Mouse (Mus musculus): ENCODE data around the gene Rhob. TPM values are rescaled to one million over a fixed set of nuclear protein-coding genes. Genes with fewer than 3 reads are reported as not detected.

The Rhob gene
- polyA plus RNA-seq, 1 experiment = 242 TPM

DNA sequence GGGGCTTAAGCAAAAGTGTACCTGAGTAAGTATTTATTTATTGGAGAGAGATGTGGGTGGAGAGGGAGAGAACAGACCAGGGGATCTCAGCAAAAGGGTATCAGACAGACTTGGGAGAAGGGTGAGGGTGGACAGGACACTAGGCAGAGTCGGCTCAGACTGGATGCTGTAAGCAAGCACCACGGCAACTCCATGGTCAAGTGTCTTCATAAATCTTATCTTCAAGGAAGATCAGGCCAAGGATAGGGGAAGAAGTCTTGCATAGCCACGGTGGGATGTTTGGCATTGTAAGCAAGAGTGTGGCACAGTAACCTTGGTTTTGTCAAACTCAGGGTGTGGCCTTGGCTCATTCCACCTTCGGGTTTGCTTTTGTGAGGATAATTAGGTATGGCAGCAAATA, 27.8 kb downstream of the Rhob start:
- WGBS = 42% methylated on average over 4 of the region's 4 CpGs
- TF ChIP-seq POLR2A (IDR thresholded peaks at IDR 0.05; ENCODE audit: low read depth, low read length) (no peak), CTCF (IDR thresholded peaks at IDR 0.05; ENCODE audit: extremely low read depth, insufficient read length, insufficient replicate concordance, low read depth, low read length) (no peak)
- no peaks in the 10 kb centered on the region for H3K27me3 ChIP-seq (ENCODE audit: control insufficient read depth, insufficient read depth, low read length)

DNA sequence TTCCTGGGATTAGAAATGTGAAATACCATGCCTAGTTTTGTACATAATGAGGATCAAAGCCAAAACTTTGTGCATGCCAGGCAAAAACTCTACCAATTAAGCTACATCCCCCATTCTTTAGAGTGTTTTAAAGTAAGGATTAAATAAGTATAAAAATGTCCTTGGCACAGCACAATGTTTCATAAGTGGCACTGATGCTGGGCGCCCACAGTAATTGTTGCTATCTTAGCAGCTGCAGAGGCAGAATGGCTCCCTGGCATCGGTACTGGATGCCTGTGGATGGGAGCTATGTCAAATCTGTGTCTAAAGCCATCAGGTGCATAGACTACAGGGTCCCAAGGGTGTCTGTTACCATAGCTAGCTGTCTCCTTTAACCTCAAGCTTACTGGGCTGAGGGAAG, 28.8 kb downstream of the Rhob start:
- Histone ChIP-seq H3K4me1 (ENCODE audit: control insufficient read depth, insufficient read depth, insufficient read length, low read length) (no peaks in the 10 kb centered on the region), H3K36me3 (ENCODE audit: control insufficient read depth, insufficient read depth, low read length) (no peaks in the 10 kb centered on the region), H3K4me3 (ENCODE audit: low read depth, low read length) (no peak overlapping the region), H3K27me3 (ENCODE audit: control insufficient read depth, insufficient read depth, low read length) (no peaks in the 10 kb centered on the region), H3K27ac (ENCODE audit: insufficient read depth, low read depth, low read length) (no peak overlapping the region)
- no peak for TF ChIP-seq CTCF (IDR thresholded peaks at IDR 0.05; ENCODE audit: extremely low read depth, insufficient read length, insufficient replicate concordance, low read depth, low read length)
- 91% methylated on average over 2 of the region's 2 CpGs for WGBS

More for the DNA sequence above, 27.8 kb downstream of the Rhob start:
- no peak overlapping the region for H3K4me3 ChIP-seq (ENCODE audit: low read depth, low read length)
- no peak overlapping the region for H3K27ac ChIP-seq (ENCODE audit: insufficient read depth, low read depth, low read length)
- H3K36me3 ChIP-seq (ENCODE audit: control insufficient read depth, insufficient read depth, low read length) = no peaks in the 10 kb centered on the region
- H3K4me1 ChIP-seq (ENCODE audit: control insufficient read depth, insufficient read depth, insufficient read length, low read length) = no peaks in the 10 kb centered on the region

DNA sequence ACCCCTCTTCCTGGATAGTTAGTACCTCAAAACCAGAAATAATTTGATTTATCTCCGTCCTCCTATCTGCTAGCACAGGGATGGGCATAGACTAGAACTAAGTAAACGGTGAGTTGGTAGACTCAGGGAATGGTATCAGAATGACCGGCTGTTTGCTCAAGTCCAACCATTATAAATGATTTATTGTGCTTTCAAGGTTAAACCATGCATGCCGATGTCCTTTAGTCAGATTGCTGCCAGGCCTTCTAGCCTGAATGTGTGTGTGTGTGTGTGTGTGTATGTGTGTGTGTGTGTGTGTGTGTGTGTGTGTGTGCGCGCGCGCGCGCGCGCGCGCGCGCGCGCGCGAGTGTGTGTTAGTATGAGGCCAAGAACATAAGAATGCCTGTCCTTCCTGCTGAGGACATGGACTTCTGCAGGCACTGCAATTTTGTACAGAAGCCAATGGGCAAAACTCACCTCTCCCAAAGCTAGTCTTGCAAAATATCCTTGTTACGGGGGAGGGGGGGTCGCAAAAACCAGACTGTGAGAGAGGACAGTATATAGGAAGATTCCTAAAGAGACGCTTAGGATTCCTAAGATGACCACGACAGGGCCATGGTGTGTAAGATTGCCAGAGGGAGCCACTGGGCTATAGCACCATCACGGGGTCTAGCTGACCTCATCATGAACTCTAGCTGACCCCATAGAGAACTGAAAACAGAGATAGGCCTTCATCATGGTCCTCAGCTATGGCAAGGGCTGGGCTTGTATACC, 29.9 kb downstream of the Rhob start:
- Histone ChIP-seq H3K27me3 (ENCODE audit: control insufficient read depth, insufficient read depth, low read length) (no peaks in the 10 kb centered on the region), H3K36me3 (ENCODE audit: control insufficient read depth, insufficient read depth, low read length) (no peaks in the 10 kb centered on the region), H3K4me3 (ENCODE audit: low read depth, low read length) (no peak overlapping the region), H3K4me1 (ENCODE audit: control insufficient read depth, insufficient read depth, insufficient read length, low read length) (no peaks in the 10 kb centered on the region), H3K27ac (ENCODE audit: insufficient read depth, low read depth, low read length) (no peak overlapping the region)
- WGBS = 60% methylated on average over 25 of the region's 25 CpGs
- TF ChIP-seq CTCF (IDR thresholded peaks at IDR 0.05; ENCODE audit: extremely low read depth, insufficient read length, insufficient replicate concordance, low read depth, low read length) = no peak
- TF ChIP-seq POLR2A (IDR thresholded peaks at IDR 0.05; ENCODE audit: low read depth, low read length) = no peak

DNA sequence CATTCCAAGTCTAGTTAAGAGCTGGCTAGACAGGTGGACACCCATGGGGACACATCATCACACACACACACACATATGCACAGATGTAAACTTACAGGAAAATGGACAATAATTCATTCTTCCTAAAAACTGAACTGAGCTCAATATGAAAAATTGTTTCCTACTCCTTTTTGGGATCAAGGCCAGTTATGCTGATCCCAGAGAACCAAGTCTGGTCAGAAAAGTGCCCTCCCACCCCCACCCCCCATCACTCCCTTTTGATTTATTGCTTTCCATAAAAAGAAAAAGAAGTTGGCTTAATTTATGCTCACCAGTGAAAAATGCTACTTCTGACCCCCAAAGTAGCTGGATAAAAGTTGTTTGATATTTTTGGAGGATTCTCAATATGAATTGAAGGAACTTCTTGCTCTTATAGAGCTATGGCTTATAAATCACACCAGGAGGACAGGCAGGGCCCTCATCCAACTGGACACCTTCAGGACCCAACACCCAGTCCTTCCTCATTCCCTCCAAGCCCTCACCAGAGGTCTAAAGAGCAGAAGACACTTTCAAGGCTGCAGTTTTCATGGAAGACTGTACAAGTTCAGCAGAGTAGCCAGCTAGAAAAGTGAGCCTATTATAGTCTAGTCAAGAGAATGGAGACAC, 31.5 kb downstream of the Rhob start:
- TF ChIP-seq POLR2A (IDR thresholded peaks at IDR 0.05; ENCODE audit: low read depth, low read length) (no peak), CTCF (IDR thresholded peaks at IDR 0.05; ENCODE audit: extremely low read depth, insufficient read length, insufficient replicate concordance, low read depth, low read length) (no peak)
- no peaks in the 10 kb centered on the region for H3K36me3 ChIP-seq (ENCODE audit: control insufficient read depth, insufficient read depth, low read length)
- no peak overlapping the region for H3K4me3 ChIP-seq (ENCODE audit: low read depth, low read length)
- no peaks in the 10 kb centered on the region for H3K27me3 ChIP-seq (ENCODE audit: control insufficient read depth, insufficient read depth, low read length)
- no peaks in the 10 kb centered on the region for H3K4me1 ChIP-seq (ENCODE audit: control insufficient read depth, insufficient read depth, insufficient read length, low read length)
- no peak overlapping the region for H3K27ac ChIP-seq (ENCODE audit: insufficient read depth, low read depth, low read length)

DNA sequence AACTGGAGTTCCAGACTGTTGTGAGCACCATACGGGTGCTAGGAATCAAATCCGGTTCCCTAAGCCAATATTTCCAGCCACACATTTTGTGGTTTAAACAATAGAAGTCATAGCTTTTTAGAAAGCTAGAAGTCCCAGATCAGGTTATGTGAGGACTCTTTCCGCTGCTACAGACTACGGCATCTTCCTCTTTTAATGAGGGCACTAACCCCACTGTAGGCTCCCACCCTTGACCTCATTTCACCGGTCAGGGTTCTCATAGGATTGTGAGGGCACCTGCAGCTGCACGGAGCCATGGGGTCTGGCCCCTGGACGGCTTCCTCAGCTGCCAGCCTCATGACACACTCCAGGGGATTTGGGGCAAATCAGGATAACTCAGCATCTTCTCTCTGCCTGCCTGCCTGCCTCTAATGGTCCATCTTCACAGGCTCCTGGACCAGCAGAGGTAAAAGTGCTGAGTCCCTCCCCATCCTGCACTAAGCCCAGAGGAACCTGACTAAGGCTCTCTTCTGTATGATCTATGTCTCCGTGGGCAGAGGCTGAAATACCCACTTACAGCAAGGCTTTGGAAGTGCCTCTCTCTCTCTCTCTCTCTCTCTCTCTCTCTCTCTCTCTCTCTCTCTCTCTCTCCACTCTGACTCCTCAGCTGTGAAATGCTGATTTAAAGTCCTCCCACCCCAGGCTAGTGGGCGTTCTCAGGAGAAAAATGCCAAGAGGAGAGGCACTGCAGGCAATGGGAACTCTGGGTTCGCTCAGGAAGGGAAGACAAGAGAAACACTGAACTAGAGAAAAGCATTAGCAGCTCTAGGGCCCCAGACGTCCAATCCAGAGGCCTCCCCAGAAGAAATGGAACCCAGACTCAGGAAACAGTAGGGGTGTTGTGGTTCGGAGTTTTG, 32.5 kb downstream of the Rhob start:
- Histone ChIP-seq H3K27ac (ENCODE audit: insufficient read depth, low read depth, low read length) (no peak overlapping the region), H3K27me3 (ENCODE audit: control insufficient read depth, insufficient read depth, low read length) (no peaks in the 10 kb centered on the region), H3K4me3 (ENCODE audit: low read depth, low read length) (no peak overlapping the region), H3K4me1 (ENCODE audit: control insufficient read depth, insufficient read depth, insufficient read length, low read length) (no peaks in the 10 kb centered on the region), H3K36me3 (ENCODE audit: control insufficient read depth, insufficient read depth, low read length) (no peaks in the 10 kb centered on the region)
- 76% methylated on average over 12 of the region's 12 CpGs for WGBS
- TF ChIP-seq POLR2A (IDR thresholded peaks at IDR 0.05; ENCODE audit: low read depth, low read length) (no peak), CTCF (IDR thresholded peaks at IDR 0.05; ENCODE audit: extremely low read depth, insufficient read length, insufficient replicate concordance, low read depth, low read length) (no peak)

DNA sequence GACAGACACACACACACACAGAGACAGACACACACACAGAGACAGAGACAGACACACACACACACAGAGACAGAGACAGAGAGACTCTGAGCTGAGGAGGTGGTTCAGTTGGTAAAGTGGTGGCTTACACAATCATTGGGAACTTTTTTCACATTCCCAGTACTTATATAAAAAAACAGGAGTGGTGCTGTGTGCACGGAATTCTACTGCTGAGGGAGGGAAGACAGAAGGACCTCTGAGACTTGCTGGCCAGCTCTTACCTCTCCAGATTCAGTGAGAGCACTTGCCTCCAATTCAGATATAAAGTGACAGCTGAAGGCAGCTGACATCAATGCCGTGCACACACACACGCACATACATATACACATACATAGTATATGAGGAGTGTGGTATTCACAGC, 34.1 kb downstream of the Rhob start:
- TF ChIP-seq CTCF (IDR thresholded peaks at IDR 0.05; ENCODE audit: extremely low read depth, insufficient read length, insufficient replicate concordance, low read depth, low read length) (no peak), POLR2A (IDR thresholded peaks at IDR 0.05; ENCODE audit: low read depth, low read length) (no peak)
- H3K4me1 ChIP-seq (ENCODE audit: control insufficient read depth, insufficient read depth, insufficient read length, low read length) = no peaks in the 10 kb centered on the region
- no peak overlapping the region for H3K27ac ChIP-seq (ENCODE audit: insufficient read depth, low read depth, low read length)
- H3K27me3 ChIP-seq (ENCODE audit: control insufficient read depth, insufficient read depth, low read length) = no peaks in the 10 kb centered on the region
- no peaks in the 10 kb centered on the region for H3K36me3 ChIP-seq (ENCODE audit: control insufficient read depth, insufficient read depth, low read length)
- 92% methylated on average over 3 of the region's 3 CpGs for WGBS
- H3K4me3 ChIP-seq (ENCODE audit: low read depth, low read length) = no peak overlapping the region

DNA sequence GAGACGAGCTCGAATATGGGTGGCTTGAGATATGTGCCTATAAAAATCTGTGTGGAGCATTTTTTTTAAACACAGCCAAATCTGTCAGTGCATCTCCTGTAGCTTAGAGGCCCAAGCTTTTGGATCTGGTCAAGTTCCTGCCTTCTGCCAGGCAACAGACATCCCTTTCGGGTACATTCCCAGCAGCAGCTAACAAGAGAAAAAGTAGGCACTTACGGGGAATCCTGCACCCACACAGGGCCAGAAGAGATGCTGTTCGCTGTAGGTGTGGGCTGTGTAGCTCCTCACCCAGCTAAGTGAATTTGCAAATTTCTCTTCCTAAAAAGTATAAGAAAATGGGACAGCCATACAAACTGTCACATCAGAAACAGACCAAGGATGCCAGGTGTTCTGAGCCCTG, 34.8 kb downstream of the Rhob start:
- Histone ChIP-seq H3K27ac (ENCODE audit: insufficient read depth, low read depth, low read length) (no peak overlapping the region), H3K4me3 (ENCODE audit: low read depth, low read length) (no peak overlapping the region), H3K27me3 (ENCODE audit: control insufficient read depth, insufficient read depth, low read length) (no peaks in the 10 kb centered on the region), H3K4me1 (ENCODE audit: control insufficient read depth, insufficient read depth, insufficient read length, low read length) (no peaks in the 10 kb centered on the region), H3K36me3 (ENCODE audit: control insufficient read depth, insufficient read depth, low read length) (no peaks in the 10 kb centered on the region)
- WGBS = 94% methylated on average over 5 of the region's 5 CpGs
- TF ChIP-seq CTCF (IDR thresholded peaks at IDR 0.05; ENCODE audit: extremely low read depth, insufficient read length, insufficient replicate concordance, low read depth, low read length) (no peak), POLR2A (IDR thresholded peaks at IDR 0.05; ENCODE audit: low read depth, low read length) (no peak)

All from small intestine, adult 2 months (tissue).